Mouse (Mus musculus) erythroblast, embryonic 14.5 days (primary cell): ENCODE results near the gene Rnf157. TPM values are rescaled to one million over a fixed set of nuclear protein-coding genes. Genes with fewer than 3 reads are reported as not detected.

ENCODE experiments used
- H3K27me3 ChIP-seq: 2 replicates; pipeline ENCODE4 v1.6.1; 2012; ENCODE audit warnings: inconsistent platforms; ENCODE audit not compliant: control insufficient read depth
- H3K36me3 ChIP-seq: 2 replicates; pipeline ENCODE4 v1.6.1; 2012; ENCODE audit warnings: mild to moderate bottlenecking, inconsistent platforms; ENCODE audit not compliant: control insufficient read depth
- H3K4me1 ChIP-seq: 2 replicates; pipeline ENCODE4 v1.6.1; 2012; ENCODE audit warnings: inconsistent platforms; ENCODE audit not compliant: control insufficient read depth
- H3K4me3 ChIP-seq: replicated peaks from 2 replicates; pipeline ENCODE3; 2012; ENCODE audit warnings: moderate library complexity, mild to moderate bottlenecking, inconsistent platforms
- H3K9me3 ChIP-seq: 2 replicates; pipeline ENCODE4 v1.6.1; 2012; ENCODE audit warnings: low read length, inconsistent platforms, mixed read lengths; ENCODE audit not compliant: control insufficient read depth
- GATA1 ChIP-seq: IDR thresholded peaks from 2 replicates; pipeline ENCODE4 v1.6.1; 2012; ENCODE audit warnings: low read length, inconsistent platforms, mixed read lengths
- TAL1 ChIP-seq: IDR thresholded peaks from 3 replicates; pipeline ENCODE4 v1.6.1; 2012; ENCODE audit warnings: low read length, inconsistent platforms, mixed read lengths
- polyA plus RNA-seq: library from polyadenylated mRNA; stranded (reverse); fragments of >175 nt; gene quantifications from 2 replicates; pipeline ENCODE4 v1.2.3, GENCODE M21; 2012

Gene Rnf157
- 0.04 TPM in 1 of 2 replicates, not detected in the other for polyA plus RNA-seq

- Histone ChIP-seq H3K36me3 (no peaks in the 10 kb centered on the region), H3K4me1 (peaks cover 17% of the 10 kb centered on the region), H3K4me3 (peak within 1 kb of the TSS; percentile 64), H3K27me3 (peaks cover 58% of the 10 kb centered on the region), H3K9me3 (peaks cover 4% of the 10 kb centered on the region; the same call in 1 of the 2 replicates)
- TF ChIP-seq TAL1: no peak
- no peak for TF ChIP-seq GATA1
These were observed at the start of gene Rnf157 for GRCm38 (mm10) chr11:116412904-116413630. Gene Rnf157, minus strand, starts transcription at chr11:116413032.

DNA sequence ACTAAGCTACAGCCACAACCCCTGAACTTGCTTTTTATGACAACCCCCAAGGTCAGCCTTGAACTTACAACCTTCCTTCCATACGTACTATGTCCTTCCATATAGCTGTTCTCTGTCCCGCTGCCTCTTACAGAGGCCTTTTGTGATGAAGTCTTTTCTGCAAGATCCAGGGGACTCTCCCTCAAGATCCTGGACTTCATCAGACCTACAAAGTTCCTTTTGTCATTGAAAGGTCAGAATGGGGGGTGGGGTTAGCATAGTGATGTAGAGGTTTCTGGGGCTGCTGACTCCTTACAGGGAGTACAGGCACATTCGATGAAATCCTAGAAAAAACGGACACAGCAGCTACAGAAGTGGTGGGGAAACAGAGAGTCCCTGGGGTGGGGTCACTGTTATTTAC, 47.0 kb upstream of the Rnf157 start:
- Histone ChIP-seq H3K36me3 (no peaks in the 10 kb centered on the region), H3K27me3 (no peaks in the 10 kb centered on the region), H3K4me1 (peaks cover 12% of the 10 kb centered on the region), H3K9me3 (no peaks in the 10 kb centered on the region), H3K4me3 (no peak overlapping the region)
- TF ChIP-seq TAL1 (no peak), GATA1 (no peak)

DNA sequence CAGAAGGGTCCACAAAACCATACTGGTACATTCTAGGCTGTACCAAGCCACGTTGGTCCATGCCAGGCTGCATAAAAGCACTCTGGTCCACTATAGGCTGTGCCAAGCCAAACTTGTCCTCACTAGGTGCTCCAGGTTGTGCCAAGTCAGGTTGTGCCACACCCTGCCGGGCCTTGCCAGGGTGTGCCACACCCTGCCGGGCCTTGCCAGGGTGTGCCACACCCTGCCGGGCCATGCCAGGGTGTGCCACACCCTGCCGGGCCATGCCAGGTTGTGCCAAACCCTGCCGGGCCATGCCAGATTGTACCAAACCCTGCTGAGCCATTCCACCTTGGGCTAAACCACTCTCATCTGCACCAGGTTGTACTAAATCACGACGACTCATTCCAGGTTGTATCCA, 43.4 kb upstream of the Rnf157 start:
- H3K9me3 ChIP-seq: no peaks in the 10 kb centered on the region
- no peak for TF ChIP-seq GATA1
- H3K36me3 ChIP-seq: no peaks in the 10 kb centered on the region
- H3K4me3 ChIP-seq: no peak overlapping the region
- H3K27me3 ChIP-seq: no peaks in the 10 kb centered on the region
- peaks cover 9% of the 10 kb centered on the region for H3K4me1 ChIP-seq

GRCm38 (mm10) chr11:116453889-116454288, 41.1 kb upstream of the Rnf157 start:
- no peaks in the 10 kb centered on the region for H3K27me3 ChIP-seq
- no peak for TF ChIP-seq TAL1
- TF ChIP-seq GATA1: no peak
- H3K36me3 ChIP-seq: no peaks in the 10 kb centered on the region
- H3K9me3 ChIP-seq: peaks cover 13% of the 10 kb centered on the region
- peaks cover 9% of the 10 kb centered on the region for H3K4me1 ChIP-seq
- H3K4me3 ChIP-seq: no peak overlapping the region

GRCm38 (mm10) chr11:116449341-116449740, 36.5 kb upstream of the Rnf157 start:
- Histone ChIP-seq H3K36me3 (no peaks in the 10 kb centered on the region), H3K27me3 (peaks cover 19% of the 10 kb centered on the region), H3K4me1 (peaks cover 2% of the 10 kb centered on the region; the same call in 1 of the 2 replicates), H3K9me3 (peaks cover 13% of the 10 kb centered on the region), H3K4me3 (no peak overlapping the region)
- no peak for TF ChIP-seq GATA1
- TF ChIP-seq TAL1: no peak

DNA sequence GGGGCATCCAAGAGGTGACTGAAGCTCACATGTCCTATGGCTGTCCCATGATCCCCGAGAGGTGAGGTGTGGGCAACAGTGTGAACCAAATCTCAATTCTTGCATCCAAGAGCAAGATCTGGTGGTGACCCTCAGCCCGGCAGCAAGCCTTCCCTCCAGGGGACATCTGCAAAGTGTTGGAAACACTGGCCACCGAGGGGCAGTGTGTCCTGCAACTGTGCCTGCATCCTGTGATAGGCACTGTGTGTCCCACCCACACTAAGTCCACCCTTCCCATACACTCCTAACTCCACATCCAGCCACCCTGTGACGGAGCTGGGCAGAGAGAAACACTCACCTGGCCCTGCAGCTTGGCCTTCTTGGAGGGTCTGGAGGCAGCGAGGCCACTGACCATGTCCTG, 35.0 kb upstream of the Rnf157 start:
- Histone ChIP-seq H3K9me3 (peaks cover 13% of the 10 kb centered on the region), H3K36me3 (no peaks in the 10 kb centered on the region), H3K4me3 (no peak overlapping the region), H3K27me3 (peaks cover 19% of the 10 kb centered on the region), H3K4me1 (peaks cover 2% of the 10 kb centered on the region; the same call in 1 of the 2 replicates)
- TF ChIP-seq TAL1: no peak
- TF ChIP-seq GATA1: no peak

DNA sequence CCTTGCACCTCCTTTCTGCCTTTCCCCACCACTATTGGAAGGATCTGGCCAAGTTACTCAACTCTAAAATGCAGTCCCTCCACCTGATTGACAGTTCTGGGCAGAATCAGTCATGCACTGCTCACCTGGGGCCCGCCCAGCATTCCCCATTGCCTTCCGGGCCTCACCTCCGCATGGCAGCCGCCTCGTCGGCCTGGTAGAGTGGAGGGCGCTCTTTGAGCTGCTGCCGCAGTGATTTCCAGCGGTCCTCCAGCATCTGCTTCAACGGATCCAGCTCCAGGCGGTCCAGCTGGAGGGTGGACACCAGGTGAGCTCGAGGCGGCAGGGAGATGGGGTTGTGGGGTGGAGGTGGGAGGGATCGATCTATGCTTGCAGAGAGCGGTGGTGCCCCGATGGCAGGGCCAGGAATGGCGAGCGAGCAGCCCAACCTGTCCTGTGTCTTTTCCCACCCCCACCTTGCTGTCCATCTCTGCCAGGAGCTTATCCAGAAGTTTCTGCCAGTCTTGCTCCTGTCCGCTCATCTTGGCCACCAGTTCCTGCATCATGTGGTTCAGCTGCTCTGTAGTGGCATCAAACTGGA, 33.6 kb upstream of the Rnf157 start:
- H3K4me1 ChIP-seq: peaks cover 2% of the 10 kb centered on the region; the same call in 1 of the 2 replicates
- TF ChIP-seq TAL1 (no peak), GATA1 (no peak)
- peaks cover 1% of the 10 kb centered on the region for H3K36me3 ChIP-seq
- H3K9me3 ChIP-seq: peaks cover 13% of the 10 kb centered on the region
- peaks cover 19% of the 10 kb centered on the region for H3K27me3 ChIP-seq
- no peak overlapping the region for H3K4me3 ChIP-seq

DNA sequence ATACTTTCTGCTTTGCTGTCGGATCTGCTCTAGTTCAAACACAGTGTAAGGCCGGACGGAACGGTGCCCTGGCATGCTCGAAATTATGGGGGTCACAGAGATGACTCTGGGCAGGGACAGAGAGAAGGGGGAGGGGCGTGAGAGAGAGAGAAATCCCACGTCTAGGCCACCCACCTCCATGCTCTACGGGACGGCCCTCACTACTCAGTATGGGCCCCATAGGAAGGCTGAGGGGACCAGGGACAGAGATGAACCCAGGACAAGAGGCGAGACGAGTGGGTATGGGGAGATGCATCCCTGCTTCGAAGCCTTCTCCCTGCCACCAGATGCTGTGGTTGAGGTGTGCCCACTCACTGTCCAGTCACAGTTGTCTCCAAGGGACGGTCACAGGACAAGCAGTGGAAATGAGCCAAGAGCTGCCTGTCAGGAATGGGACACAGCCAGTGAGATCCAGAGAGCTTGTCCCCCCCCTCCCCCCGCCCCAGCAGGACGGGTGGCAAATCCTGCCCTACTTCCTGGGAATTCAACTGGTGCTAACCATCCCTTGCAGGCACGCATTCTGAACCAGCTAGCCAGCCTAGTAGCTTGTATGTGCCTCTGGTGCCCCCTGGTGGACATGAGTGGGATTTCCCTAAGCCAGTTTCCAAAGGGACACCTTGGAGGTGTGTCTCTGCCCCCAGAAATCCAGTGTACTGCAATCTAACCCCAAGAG, 32.9 kb upstream of the Rnf157 start:
- Histone ChIP-seq H3K9me3 (peaks cover 10% of the 10 kb centered on the region), H3K27me3 (peaks cover 19% of the 10 kb centered on the region), H3K36me3 (peaks cover 8% of the 10 kb centered on the region), H3K4me1 (peaks cover 4% of the 10 kb centered on the region), H3K4me3 (no peak overlapping the region)
- TF ChIP-seq TAL1 (no peak), GATA1 (no peak)

DNA sequence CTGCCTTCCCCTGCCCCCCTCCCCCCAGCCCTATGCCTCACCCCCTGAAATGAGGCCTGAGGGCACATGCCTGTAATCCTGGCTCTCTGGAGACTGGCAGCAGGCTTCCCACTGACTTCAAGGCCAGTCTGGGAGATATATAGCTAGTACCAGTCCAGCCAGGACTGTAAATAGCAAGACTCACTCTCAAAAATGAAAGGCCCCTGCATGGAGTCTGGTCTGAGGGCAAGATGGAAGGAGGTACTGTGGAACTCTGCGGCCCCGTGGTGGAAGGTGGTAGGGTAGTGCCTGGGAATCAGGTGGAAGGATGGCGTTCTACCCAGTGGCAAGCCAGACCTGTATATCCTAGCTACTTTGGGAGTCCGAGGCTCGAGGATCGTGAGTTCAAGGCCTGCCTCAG, 31.1 kb upstream of the Rnf157 start:
- peaks cover 26% of the 10 kb centered on the region for H3K36me3 ChIP-seq
- peaks cover 20% of the 10 kb centered on the region for H3K4me1 ChIP-seq
- TF ChIP-seq GATA1 (no peak), TAL1 (no peak)
- no peak overlapping the region for H3K4me3 ChIP-seq
- no peaks in the 10 kb centered on the region for H3K9me3 ChIP-seq
- H3K27me3 ChIP-seq: peaks cover 19% of the 10 kb centered on the region
